ENCODE assay signal across 24 mouse cellular contexts in genomic region chr19:34181234-34181633, GRCm38 (mm10). TPM values are rescaled to one million over a fixed set of nuclear protein-coding genes. Genes with fewer than 3 reads are reported as not detected.
"Had no signal": no experiment of that assay in that cellular context is flagged by ENCODE, and none has a peak within 500 bp of the region (broad histone marks: within the 10 kb centered on the region; RNA-seq: fewer than 3 reads in every experiment).

No protein-coding gene starts in this region.

- H3K36me3 ChIP-seq: limb, embryonic 12.5 days; limb, embryonic 15.5 days; midbrain, embryonic 13.5 days; neural tube, embryonic 12.5 days; neural tube, embryonic 15.5 days; stomach, embryonic 15.5 days had no signal

- H3K4me1 ChIP-seq: limb, embryonic 12.5 days; limb, embryonic 15.5 days; midbrain, embryonic 13.5 days; neural tube, embryonic 12.5 days; neural tube, embryonic 15.5 days; stomach, embryonic 15.5 days had no signal

- H3K27ac ChIP-seq: kidney, postnatal 0 days; layer of hippocampus, adult 2 months; limb, embryonic 12.5 days; limb, embryonic 15.5 days; liver, embryonic 14.5 days; macrophage; midbrain, embryonic 13.5 days; neural tube, embryonic 12.5 days; neural tube, embryonic 15.5 days; stomach, embryonic 15.5 days had no signal

- ATAC-seq: intestine, postnatal 0 days; liver, postnatal 0 days; lung, postnatal 0 days; midbrain, embryonic 13.5 days had no signal

- H3K27me3 ChIP-seq: limb, embryonic 12.5 days; limb, embryonic 15.5 days; neural tube, embryonic 12.5 days; neural tube, embryonic 15.5 days; stomach, embryonic 15.5 days had no signal

- H3K4me3 ChIP-seq: layer of hippocampus, adult 2 months; limb, embryonic 12.5 days; limb, embryonic 15.5 days; midbrain, embryonic 13.5 days; neural tube, embryonic 12.5 days; neural tube, embryonic 15.5 days; stomach, embryonic 15.5 days had no signal

- DNase-seq: kidney, adult 2 months; kidney, postnatal 25 days; layer of hippocampus, adult 9-11 months; left cerebral cortex, postnatal 4 days; liver, postnatal 0 days; lung, embryonic 14.5 days; right cerebral cortex, adult 18-20 months; right cerebral cortex, postnatal 14 days; right cerebral cortex, postnatal 4 days had no signal

RNA-seq across cellular contexts. Expression of gene Ankrd22, which starts 15.4 kb away (rescaled TPM):
- total RNA-seq: layer of hippocampus, adult 2 months; midbrain, postnatal 0 days had no signal
- polyA plus RNA-seq: kidney, adult 2 months; kidney, embryonic 14.5 days; liver, embryonic 11.5 days; lung, embryonic 14.5 days; midbrain, embryonic 13.5 days; midbrain, postnatal 0 days; neural tube, embryonic 15.5 days had no signal
